Mouse (Mus musculus): ENCODE data around the gene Mphosph9. TPM values are rescaled to one million over a fixed set of nuclear protein-coding genes. Genes with fewer than 3 reads are reported as not detected.

The Mphosph9 gene
- total and polyA plus RNA-seq, 3 experiments = 10.4 to 60.8 (median 10.9) TPM

DNA sequence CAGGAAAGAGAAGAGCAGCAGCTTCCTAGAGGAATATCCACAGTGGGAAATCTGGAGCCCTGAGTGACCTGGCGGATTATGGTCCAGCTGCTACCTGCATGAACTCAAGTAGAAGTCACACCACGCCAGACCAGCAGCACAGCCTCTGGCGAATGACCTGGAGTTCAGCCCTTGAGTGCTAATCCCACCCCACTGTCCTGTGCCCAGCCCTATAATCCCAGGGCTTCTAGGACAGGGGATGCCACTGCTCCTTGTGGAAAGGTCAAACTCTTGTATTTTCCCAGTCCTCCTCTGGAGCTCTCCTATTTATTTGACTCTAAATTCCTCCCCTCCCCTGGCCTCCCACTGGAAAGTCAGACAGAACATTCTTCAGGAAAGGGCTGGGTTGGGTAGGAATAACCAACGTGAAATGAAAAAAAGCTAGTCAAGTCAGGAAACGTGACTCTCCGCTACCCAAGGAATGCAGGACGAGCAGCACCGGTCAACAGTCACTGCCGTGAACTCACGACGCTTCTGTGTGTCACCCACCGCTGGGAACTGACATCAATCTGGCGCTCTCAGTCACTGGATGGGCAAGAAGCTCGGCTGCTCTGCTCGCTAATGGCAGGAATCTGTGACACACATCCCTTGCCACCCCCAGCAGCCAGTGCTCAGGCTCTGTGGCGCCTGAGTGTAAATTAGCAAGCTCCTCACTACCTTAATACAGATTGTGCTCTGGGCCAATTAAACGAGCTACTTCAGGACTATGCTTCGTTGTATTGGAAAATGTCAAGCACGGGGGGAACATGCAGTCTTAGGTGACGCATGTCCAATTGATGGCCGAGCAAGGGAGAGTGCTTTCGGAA, 86.7 kb downstream of the Mphosph9 start:
- H3K79me2 ChIP-seq (ENCODE audit: control insufficient read depth, insufficient read depth, low read length, poor library complexity) = no peaks in the 10 kb centered on the region
- H3K9me3 ChIP-seq (replicated peaks; ENCODE audit: insufficient read depth, low read length) = no peaks in the 10 kb centered on the region
- H3K4me3 ChIP-seq (ENCODE audit: control insufficient read depth in 1 of 2, insufficient read depth in 1 of 2, low read depth in 2 of 2, low read length in 2 of 2) = no peak overlapping the region
- no peak overlapping the region for H3K27ac ChIP-seq (ENCODE audit: control insufficient read depth, low read depth, low read length)
- no peaks in the 10 kb centered on the region; a peak in 1 of 4 replicates for H3K36me3 ChIP-seq (ENCODE audit: control insufficient read depth in 1 of 2, insufficient read depth in 2 of 2, low read length in 2 of 2)
- TF ChIP-seq RCOR1 (IDR thresholded peaks at IDR 0.05; ENCODE audit: low read depth, low read length) = no peak
- no peaks in the 10 kb centered on the region for H3K4me1 ChIP-seq (ENCODE audit: control insufficient read depth in 1 of 2, insufficient read depth in 2 of 2, low read length in 2 of 2)
- no peaks in the 10 kb centered on the region for H3K27me3 ChIP-seq (ENCODE audit: control insufficient read depth in 1 of 2, insufficient read depth in 2 of 2, low read length in 2 of 2)
- DNase-seq (ENCODE audit: low read depth, low spot score) = no peak
- no peak overlapping the region for H3K9ac ChIP-seq (ENCODE audit: control insufficient read depth, low read depth, low read length, poor library complexity, severe bottlenecking)

DNA sequence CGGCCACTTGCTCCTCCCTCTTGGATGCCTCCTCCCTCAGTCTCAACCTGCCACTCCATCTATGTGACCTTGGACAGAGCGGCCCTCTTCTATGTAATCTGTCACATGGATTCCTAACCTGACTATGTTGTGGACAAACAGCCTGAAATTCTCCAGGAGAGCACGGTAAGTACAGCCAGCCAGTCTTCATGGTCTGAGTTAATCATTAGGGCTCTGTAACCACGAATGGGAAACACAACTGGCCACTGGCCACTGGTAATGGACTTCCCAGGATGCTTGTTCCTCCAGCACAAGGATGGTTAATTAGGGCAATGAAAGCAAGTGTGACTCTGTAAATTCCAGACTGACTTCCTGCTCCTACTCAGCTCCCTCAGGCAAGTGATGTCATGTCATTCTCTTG, 91.6 kb downstream of the Mphosph9 start:
- Histone ChIP-seq H3K4me1 (ENCODE audit: control insufficient read depth in 1 of 2, insufficient read depth in 2 of 2, low read length in 2 of 2) (no peaks in the 10 kb centered on the region), H3K4me3 (ENCODE audit: control insufficient read depth in 1 of 2, insufficient read depth in 1 of 2, low read depth in 2 of 2, low read length in 2 of 2) (no peak overlapping the region), H3K9ac (ENCODE audit: control insufficient read depth, low read depth, low read length, poor library complexity, severe bottlenecking) (no peak overlapping the region), H3K27ac (ENCODE audit: control insufficient read depth, low read depth, low read length) (no peak overlapping the region), H3K79me2 (ENCODE audit: control insufficient read depth, insufficient read depth, low read length, poor library complexity) (no peaks in the 10 kb centered on the region), H3K27me3 (ENCODE audit: control insufficient read depth in 1 of 2, insufficient read depth in 2 of 2, low read length in 2 of 2) (no peaks in the 10 kb centered on the region), H3K36me3 (ENCODE audit: control insufficient read depth in 1 of 2, insufficient read depth in 2 of 2, low read length in 2 of 2) (no peaks in the 10 kb centered on the region; a peak in 1 of 4 replicates), H3K9me3 (replicated peaks; ENCODE audit: insufficient read depth, low read length) (no peaks in the 10 kb centered on the region)
- TF ChIP-seq USF2 (IDR thresholded peaks at IDR 0.05; ENCODE audit: borderline replicate concordance in 1 of 2, insufficient read depth in 1 of 2, low read depth in 1 of 2, low read length in 2 of 2) (no peak), MYB (IDR thresholded peaks at IDR 0.05; ENCODE audit: low read depth, low read length) (no peak), TAL1 (IDR thresholded peaks at IDR 0.05; ENCODE audit: low read length) (no peak), E2F4 (IDR thresholded peaks at IDR 0.05; ENCODE audit: borderline replicate concordance, low read depth, low read length) (no peak), MAFK (IDR thresholded peaks at IDR 0.05; ENCODE audit: borderline replicate concordance, low read depth, low read length) (no peak), SMC3 (IDR thresholded peaks at IDR 0.05; ENCODE audit: low read depth, low read length) (no peak), ZKSCAN1 (IDR thresholded peaks at IDR 0.05; ENCODE audit: low read depth, low read length) (no peak), EP300 (IDR thresholded peaks at IDR 0.05; ENCODE audit: low read depth in 1 of 2, low read length in 2 of 2) (no peak)
- no peak for DNase-seq (ENCODE audit: low read depth, low spot score)

DNA sequence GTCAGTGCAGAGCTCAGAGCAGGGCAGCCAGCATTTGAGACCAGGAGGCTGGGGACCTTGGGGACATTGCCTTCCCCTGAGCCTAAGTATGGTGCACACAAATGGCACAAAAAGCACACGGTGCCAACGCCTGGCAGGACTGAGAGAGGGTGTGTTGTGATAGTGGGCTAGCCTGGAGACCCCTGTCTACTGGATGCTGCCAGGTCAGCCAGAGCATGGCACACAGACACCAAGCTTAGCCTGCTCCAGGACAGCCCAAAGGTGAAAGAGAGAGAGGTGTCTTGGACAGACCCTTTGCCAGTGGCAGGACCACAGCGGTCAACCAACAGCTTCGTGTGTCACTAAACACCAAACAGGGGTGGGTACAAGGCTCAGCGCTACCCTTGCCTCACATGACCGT, 93.0 kb downstream of the Mphosph9 start:
- Histone ChIP-seq H3K27me3 (ENCODE audit: control insufficient read depth in 1 of 2, insufficient read depth in 2 of 2, low read length in 2 of 2) (no peaks in the 10 kb centered on the region), H3K79me2 (ENCODE audit: control insufficient read depth, insufficient read depth, low read length, poor library complexity) (no peaks in the 10 kb centered on the region), H3K9ac (ENCODE audit: control insufficient read depth, low read depth, low read length, poor library complexity, severe bottlenecking) (no peak overlapping the region), H3K4me3 (ENCODE audit: control insufficient read depth in 1 of 2, insufficient read depth in 1 of 2, low read depth in 2 of 2, low read length in 2 of 2) (no peak overlapping the region), H3K36me3 (ENCODE audit: control insufficient read depth in 1 of 2, insufficient read depth in 2 of 2, low read length in 2 of 2) (no peaks in the 10 kb centered on the region; a peak in 1 of 4 replicates), H3K27ac (ENCODE audit: control insufficient read depth, low read depth, low read length) (no peak overlapping the region), H3K9me3 (replicated peaks; ENCODE audit: insufficient read depth, low read length) (no peaks in the 10 kb centered on the region), H3K4me1 (ENCODE audit: control insufficient read depth in 1 of 2, insufficient read depth in 2 of 2, low read length in 2 of 2) (no peaks in the 10 kb centered on the region)
- no peak for DNase-seq (ENCODE audit: low read depth, low spot score)
- no peak for TF ChIP-seq JUND (IDR thresholded peaks at IDR 0.05; ENCODE audit: low read depth, low read length)
- TF ChIP-seq MAZ (IDR thresholded peaks at IDR 0.05; ENCODE audit: low read depth, low read length) = no peak
- TF ChIP-seq BHLHE40 (IDR thresholded peaks at IDR 0.05; ENCODE audit: borderline replicate concordance, low read depth, low read length) = no peak
- TF ChIP-seq CHD2 (IDR thresholded peaks at IDR 0.05; ENCODE audit: low read length) = no peak
- no peak for TF ChIP-seq ZC3H11A (IDR thresholded peaks at IDR 0.05; ENCODE audit: low read depth, low read length)

All from MEL (cell line).